ENCODE assay signal across 17 mouse cellular contexts in the genomic region with DNA sequence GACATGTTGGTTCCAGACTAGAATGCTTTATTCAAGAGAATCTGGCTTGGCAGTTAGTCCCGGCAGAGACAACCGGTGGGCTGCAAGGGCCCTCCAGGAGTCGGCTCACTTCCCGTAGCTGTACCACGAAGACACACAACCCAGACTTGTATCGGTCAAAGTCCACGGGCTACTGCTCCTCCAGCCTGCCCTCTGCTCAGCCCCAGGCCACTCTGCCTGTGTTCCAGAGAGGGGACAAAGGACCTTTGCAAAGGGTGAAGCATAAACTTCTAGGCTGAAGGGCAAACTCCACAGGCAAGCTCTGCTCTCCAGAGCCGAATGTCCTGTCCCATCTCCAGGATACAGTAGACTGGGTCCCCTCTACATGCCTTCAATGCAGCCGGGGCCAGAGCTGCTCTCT. TPM values are rescaled to one million over a fixed set of nuclear protein-coding genes. Genes with fewer than 3 reads are reported as not detected.
"Had no signal": no experiment of that assay in that cellular context is flagged by ENCODE, and none has a peak within 500 bp of the region (broad histone marks: within the 10 kb centered on the region; RNA-seq: fewer than 3 reads in every experiment).

No protein-coding gene starts in this region.

- H3K36me3 ChIP-seq: liver, embryonic 12.5 days; liver, embryonic 15.5 days; lung, embryonic 15.5 days; midbrain, embryonic 10.5 days had no signal

- H3K4me3 ChIP-seq: limb, embryonic 10.5 days; limb, embryonic 13.5 days; liver, embryonic 12.5 days; liver, embryonic 15.5 days; lung, embryonic 15.5 days; megakaryocyte, embryonic 14.5 days; midbrain, embryonic 10.5 days had no signal

- H3K4me2 ChIP-seq: limb, embryonic 13.5 days; liver, embryonic 12.5 days; liver, embryonic 15.5 days; lung, embryonic 15.5 days had no signal

- H3K27ac ChIP-seq: hindbrain, postnatal 0 days; kidney, postnatal 0 days; limb, embryonic 10.5 days; limb, embryonic 13.5 days; liver, embryonic 12.5 days; liver, embryonic 15.5 days; lung, embryonic 15.5 days; midbrain, embryonic 10.5 days had no signal

- H3K9ac ChIP-seq: limb, embryonic 13.5 days; liver, embryonic 12.5 days; liver, embryonic 15.5 days; lung, embryonic 15.5 days had no signal

- DNase-seq: liver; lung, adult 18-20 months; lung, postnatal 10 days; lung, postnatal 36 days; midbrain, embryonic 14.5 days; thymus, adult 18-20 months; thymus, postnatal 36 days had no signal

- H3K27me3 ChIP-seq: limb, embryonic 13.5 days; lung, embryonic 15.5 days had no signal

- ATAC-seq: hindbrain, postnatal 0 days; inflammation-experienced regulatory T-cells, adult 6 months; liver, embryonic 12.5 days had no signal

- H3K9me3 ChIP-seq: limb, embryonic 10.5 days; limb, embryonic 13.5 days; liver, embryonic 12.5 days; liver, embryonic 15.5 days; lung, embryonic 15.5 days; midbrain, embryonic 10.5 days had no signal

RNA-seq across cellular contexts. Expression of a gene that starts 11.0 kb away (rescaled TPM):
- polyA plus RNA-seq: inflammation-experienced regulatory T-cells, adult 6 months had no signal
